Mouse (Mus musculus) brain, embryonic 14.5 days (tissue): ENCODE data around the gene Krtap2-4.
"Not testable (repeated sequence)": the region's sequence is repeated elsewhere in the genome, so short reads cannot be mapped to it uniquely, and the experiment has no call there.

Experiments used
- CTCF ChIP-seq: fragments of 200-500 bp; IDR thresholded peaks from 2 replicates; pipeline ENCODE4 v1.5.1; 2012; ENCODE audit warnings: inconsistent platforms, mild to moderate bottlenecking, moderate library complexity, borderline replicate concordance; ENCODE audit not compliant: insufficient read depth, insufficient read length; ENCODE audit errors: extremely low read depth
- POLR2A ChIP-seq: fragments of 200-500 bp; IDR thresholded peaks from 2 replicates; pipeline ENCODE4 v1.6.1; 2012; ENCODE audit warnings: mild to moderate bottlenecking, inconsistent platforms, borderline replicate concordance; ENCODE audit not compliant: poor library complexity, insufficient read depth, insufficient read length, severe bottlenecking; ENCODE audit errors: extremely low read depth

DNA sequence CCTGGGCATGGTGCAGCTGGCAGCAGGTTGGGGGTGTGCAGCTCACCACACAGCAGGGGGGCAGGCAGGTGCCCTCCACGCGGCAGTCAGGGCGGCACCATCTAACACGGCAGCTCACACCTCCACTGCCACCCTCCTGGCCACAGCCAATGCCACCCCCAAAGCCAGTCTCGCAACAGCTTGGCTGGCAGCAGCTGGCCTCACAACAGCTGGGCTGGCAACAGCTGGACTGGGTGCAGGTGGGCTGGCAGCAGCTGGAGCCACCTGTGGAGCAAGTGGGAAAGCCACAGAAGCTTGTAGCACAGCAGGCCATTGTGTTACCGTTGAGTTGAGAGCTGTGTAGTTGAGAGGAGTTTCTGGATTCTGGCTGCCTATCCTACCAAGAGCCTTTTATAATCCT lies 16.9 kb downstream of the Krtap2-4 start, which contains the start of gene Krtap9-3:
- not testable (repeated sequence) for TF ChIP-seq POLR2A, CTCF
